Mouse (Mus musculus) cerebellum, adult (tissue): ENCODE measurements around the gene Tmbim1.
"Not testable (repeated sequence)": the region's sequence is repeated elsewhere in the genome, so short reads cannot be mapped to it uniquely, and the experiment has no call there.

Experiments used
- ATAC-seq: cut with Nextera tagmentation; 2 replicates; pipeline ENCODE4 v1.9.2; 2017; ENCODE audit warnings: mild to moderate bottlenecking, moderate library complexity, mixed read lengths; ENCODE audit not compliant: insufficient number of reproducible peaks, low FRiP score, low TSS enrichment

Gene Tmbim1

GRCm38 (mm10) chr1:74296477-74296876 lies 8.9 kb downstream of the Tmbim1 start:
- no peak for ATAC-seq

DNA sequence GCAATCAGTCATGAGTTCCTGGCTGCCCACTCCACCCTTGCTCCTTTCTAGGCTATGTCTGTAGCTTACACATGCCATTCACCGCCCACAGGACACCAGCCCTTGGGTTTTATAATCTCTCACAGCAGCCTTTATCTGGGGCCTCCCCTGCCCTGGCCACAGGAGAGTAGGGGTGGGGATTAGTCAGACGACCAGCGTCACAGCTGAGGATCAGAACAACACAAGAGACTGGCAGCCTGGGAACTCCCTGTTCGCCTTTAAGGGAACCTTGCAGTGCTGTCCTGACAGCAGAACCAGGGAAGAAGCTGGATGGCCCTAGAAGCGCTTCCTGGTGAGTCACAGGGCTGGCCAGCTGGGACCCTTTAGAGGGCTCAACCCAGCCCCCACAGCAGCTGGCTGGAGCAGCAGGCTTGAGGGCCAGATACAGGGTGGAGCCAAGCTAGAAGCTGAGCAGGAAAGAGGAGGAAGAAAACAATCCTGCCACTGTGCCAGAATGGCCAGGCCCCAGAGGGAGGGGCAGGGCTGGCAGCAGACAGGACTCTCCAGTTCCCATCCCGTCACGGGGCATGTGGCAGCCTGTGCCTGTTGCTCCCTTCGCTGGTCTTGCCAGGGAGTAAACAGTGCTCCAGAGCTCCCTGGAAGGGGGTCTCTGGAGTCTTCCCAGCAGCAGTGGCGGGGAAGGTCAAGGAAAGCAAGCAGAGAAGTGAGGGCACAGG lies 9.8 kb downstream of the Tmbim1 start:
- ATAC-seq = peak; percentile 83

DNA sequence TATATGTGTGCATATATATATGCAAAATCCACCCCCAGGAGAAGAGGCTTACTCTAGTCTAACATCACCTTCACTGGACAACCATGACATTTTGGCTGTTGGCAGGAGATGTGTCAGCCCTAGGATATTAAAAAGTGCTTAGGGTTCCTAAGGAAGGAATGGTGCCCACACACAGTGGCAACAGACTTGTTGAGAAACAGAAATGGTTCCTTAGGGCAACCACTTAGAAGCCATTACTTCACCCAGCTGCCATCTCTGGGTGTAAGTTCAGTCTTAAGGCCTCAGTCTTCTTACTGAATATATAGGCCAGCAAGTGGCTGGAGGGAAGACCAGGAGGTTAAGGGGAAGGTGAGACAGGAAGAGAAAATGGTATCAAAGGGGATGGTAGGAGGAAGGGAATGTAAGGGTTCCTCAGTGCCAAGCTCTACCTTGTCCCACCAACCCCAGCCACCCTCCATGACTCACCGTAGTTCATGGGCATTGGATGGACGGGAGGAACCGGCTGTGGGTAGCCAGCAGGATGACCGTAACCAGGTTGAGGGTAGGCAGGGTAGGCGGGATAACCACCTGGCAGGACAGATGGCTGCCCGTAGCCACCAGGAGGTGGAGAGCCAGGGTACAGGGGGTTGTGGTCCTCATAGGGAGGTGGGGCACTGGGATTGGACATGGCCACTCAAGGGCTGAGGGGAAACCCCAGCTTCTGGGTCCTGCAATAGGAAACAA lies 10.5 kb downstream of the Tmbim1 start:
- ATAC-seq = peak; percentile 31; the same call in 1 of the 2 replicates

- no peak for ATAC-seq
Observed at GRCm38 (mm10) chr1:74294090-74294643, 11.3 kb downstream of the Tmbim1 start.

- no peak for ATAC-seq
Observed at GRCm38 (mm10) chr1:74293306-74293960, 12.0 kb downstream of the Tmbim1 start.

DNA sequence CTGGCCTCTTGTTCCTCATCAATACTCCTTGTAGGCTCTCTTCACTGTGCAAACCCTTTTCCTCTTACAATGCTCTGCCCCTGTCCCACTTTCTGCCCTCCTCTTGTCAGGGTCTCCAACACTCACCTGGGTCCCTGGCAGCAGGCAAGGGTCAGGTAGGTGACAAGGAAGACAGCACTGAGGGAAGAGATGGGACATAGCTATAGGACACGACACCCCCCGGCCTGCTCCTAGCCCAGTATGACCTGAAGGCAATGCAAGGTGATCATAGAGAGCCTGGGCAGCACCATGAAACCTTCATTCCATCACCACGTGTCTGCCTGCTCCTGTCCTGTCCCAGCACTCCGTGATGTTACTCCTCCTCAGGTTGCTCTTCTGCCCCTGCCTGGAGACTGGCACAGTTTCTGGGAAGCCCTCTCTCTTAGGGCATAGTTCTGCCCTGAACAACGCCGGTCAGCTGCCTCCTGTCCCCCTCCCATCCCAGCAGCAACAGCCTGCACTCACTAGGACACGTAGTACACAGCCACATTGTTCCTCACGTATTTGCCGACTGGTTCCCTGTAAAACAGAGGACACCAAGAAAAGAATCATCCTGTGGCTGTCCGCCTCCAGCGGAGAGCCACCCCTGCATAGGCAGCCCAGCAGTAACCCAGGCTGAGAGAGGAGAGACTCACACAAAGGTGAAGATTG lies 12.9 kb downstream of the Tmbim1 start:
- no peak for ATAC-seq

GRCm38 (mm10) chr1:74290141-74290540 lies 15.3 kb downstream of the Tmbim1 start:
- ATAC-seq = no peak

GRCm38 (mm10) chr1:74289740-74290139 lies 15.7 kb downstream of the Tmbim1 start:
- ATAC-seq = no peak

DNA sequence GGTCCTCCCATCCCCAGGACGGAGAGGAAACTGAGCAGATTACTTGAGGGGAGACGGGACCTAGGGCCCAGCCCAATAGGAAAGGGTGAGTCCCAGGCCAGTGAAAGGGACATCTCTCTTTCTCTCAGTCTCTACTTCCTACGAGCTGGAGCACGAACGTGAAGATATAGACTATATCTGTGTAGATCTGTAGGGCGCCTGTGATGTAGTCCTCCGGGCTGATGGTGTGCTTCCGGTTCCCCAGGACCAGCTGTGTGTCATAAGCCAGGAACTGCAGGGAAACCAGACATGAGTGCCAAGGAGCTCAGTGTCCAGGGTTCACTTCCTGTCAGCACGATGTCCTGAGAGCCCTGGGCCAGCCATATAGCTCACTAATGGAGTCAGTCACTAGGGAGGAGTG lies 16.2 kb downstream of the Tmbim1 start:
- ATAC-seq = no peak

DNA sequence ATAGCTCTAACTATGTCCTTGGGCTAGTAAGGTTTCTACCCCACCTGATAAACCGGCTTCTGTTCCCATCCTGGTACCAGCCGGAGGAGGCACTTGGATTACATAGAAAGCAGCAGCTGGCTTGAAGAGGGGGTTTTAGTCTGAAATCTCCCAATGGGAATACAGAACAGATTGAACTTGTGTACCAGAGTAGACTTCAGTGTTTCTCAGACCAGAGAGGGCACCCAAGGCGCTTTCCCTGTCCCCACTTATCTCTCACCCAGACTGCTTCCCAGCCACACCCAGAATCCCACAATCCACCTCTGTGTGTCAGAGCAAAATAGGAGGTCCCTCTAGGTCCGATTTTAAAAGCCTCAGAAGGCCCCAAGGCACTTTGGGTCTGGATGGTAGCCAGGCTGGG lies 17.1 kb downstream of the Tmbim1 start:
- ATAC-seq = no peak

DNA sequence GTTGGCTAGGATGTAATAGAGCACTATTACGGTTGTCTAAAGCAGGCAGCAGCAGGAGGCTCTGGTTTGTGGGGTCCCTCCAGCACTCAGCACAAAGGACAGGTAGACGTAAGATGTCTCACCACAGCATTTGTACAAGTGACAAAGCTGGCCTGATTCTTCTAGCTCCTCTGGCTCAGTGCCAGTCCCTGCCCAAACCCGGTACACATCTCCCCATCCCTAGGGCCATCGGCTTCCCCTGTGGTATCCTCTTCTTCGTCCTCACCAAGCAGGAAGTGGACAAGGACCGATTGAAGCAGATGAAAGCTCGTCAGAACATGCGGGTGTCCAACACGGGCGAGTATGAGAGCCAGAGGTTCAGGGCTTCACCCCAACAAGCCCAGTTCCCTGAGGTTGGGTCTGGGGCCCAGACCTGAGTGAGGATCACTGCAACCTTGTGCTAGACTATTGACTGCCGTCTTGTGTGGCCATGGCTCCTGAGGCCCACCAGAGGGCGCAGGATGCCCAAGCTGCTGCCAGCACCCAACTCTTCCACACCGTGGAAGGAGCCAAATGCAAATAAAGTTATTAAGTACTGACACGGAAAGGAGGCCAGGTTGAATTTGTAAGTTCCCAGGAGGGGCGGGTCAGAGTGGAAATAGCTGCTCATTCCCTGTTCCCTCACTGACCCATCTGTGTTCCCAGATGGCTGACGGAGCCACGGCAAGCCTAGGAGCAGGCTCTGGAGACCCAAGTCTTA lies 18.4 kb downstream of the Tmbim1 start:
- not testable (repeated sequence) for ATAC-seq

GRCm38 (mm10) chr1:74285212-74286010 lies 20.0 kb downstream of the Tmbim1 start:
- no peak for ATAC-seq

- ATAC-seq = peak; percentile 91
Observed at GRCm38 (mm10) chr1:74284543-74285160, 20.8 kb downstream of the Tmbim1 start, which contains the start of the genes Aamp and Pnkd. Gene Aamp (minus strand): TSS chr1:74284738. Gene Pnkd (plus strand): TSS chr1:74284930.

- ATAC-seq = 0 out of 2 replicates have a peak, but pooled peaks have one; percentile 0
Observed at GRCm38 (mm10) chr1:74283686-74284463, 21.5 kb downstream of the Tmbim1 start.

- no peak for ATAC-seq
Observed at GRCm38 (mm10) chr1:74282896-74283625, 22.4 kb downstream of the Tmbim1 start.

DNA sequence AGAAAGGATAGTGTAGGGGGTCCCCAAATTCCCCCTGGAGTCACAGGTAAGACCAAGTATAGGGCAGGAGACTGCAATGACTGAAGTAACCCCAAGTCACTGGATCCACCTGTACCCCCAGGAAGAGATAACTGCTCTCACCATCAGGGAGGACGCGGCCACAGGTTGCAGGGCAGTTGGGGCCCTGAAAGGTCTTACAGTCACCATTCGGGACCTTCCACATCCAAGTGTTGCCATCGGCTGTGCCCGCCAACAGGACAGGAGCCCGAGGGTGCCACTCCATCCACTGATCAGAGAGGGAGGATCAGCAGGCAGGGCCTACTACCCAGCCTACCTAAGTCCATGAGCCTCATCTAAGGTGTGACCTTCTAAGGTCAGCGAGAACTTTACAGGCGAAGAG lies 23.5 kb downstream of the Tmbim1 start:
- no peak for ATAC-seq

GRCm38 (mm10) chr1:74281372-74281771 lies 24.1 kb downstream of the Tmbim1 start:
- ATAC-seq = no peak
